ENCODE assay signal across 8 mouse cellular contexts in the genomic region with DNA sequence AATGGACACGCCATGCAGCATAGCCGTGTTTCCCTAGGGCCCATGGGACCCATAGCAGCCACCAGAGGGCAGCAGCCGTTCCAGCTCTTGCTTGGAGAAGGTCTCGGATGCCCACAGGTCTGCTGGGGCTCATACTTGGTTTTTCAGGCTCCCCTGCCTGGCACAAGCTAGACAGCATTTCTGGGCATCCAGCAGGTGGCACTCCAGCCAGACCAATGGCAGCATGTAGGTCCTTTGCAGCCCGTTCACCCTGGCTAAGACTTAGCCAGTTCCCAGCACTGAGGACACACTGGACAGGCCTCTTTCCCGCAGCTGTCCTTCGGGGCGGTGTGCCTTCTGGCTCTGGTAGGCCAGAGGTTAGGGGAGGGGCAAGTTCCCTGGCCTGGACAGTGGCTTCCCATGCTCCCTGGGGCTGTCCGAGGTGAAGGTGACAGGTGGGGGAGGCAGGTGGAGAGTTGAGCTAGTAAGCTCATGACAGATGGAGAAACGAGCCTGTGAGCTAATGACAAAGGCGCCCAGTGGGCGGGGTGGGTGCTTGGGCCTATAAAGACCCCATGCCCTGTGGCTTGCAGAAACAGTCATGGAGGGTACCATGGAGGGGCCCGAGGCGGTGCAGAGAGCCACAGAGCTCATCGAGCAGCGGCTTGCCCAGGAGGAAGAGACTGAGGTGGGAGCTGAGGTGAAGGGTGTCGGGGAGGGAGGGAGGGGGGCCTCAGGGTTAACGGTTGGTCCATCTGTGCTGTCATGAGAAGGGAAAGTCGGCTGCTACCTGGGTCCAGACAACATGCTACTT. TPM values are rescaled to one million over a fixed set of nuclear protein-coding genes. Genes with fewer than 3 reads are reported as not detected.
DNase-seq lines count a peak whose midpoint lies in the region; ATAC-seq and TF ChIP-seq lines count a peak whose summit lies in the region.

A gene (plus strand): TSS at position 545 of the 793 bp plus-strand sequence.

- no peak within 1 kb of the TSS for H3K9ac ChIP-seq in heart, embryonic 16.5 days (ENCODE audit: low read length)
- H3K9ac ChIP-seq in liver, embryonic 13.5 days: no peak within 1 kb of the TSS
- no peak within 1 kb of the TSS for H3K9ac ChIP-seq in neural tube, embryonic 11.5 days (ENCODE audit: low read length)
- H3K9ac ChIP-seq in stomach, embryonic 16.5 days (ENCODE audit: low read length): no peak within 1 kb of the TSS

- no peaks in the 10 kb centered on the region for H3K27me3 ChIP-seq in heart, embryonic 16.5 days (ENCODE audit: control insufficient read depth, insufficient read depth, low read length)
- peaks cover 14% of the 10 kb centered on the region; the same call in 1 of the 2 replicates for H3K27me3 ChIP-seq in liver, embryonic 13.5 days
- H3K27me3 ChIP-seq in neural tube, embryonic 11.5 days (ENCODE audit: control insufficient read depth, insufficient read depth, low read length): no peaks in the 10 kb centered on the region
- no peaks in the 10 kb centered on the region for H3K27me3 ChIP-seq in stomach, embryonic 16.5 days (ENCODE audit: control insufficient read depth, insufficient read depth, low read length)

- peaks cover 3% of the 10 kb centered on the region; the same call in 1 of the 2 replicates for H3K36me3 ChIP-seq in heart, embryonic 16.5 days (ENCODE audit: control insufficient read depth, insufficient read depth)
- H3K36me3 ChIP-seq in liver, embryonic 13.5 days: no peaks in the 10 kb centered on the region
- H3K36me3 ChIP-seq in neural tube, embryonic 11.5 days (ENCODE audit: control insufficient read depth, insufficient read depth, low read length): no peaks in the 10 kb centered on the region; the same call in 1 of the 2 replicates
- 0 out of 2 replicates have a peak, but pooled peaks cover 7% of the 10 kb centered on the region for H3K36me3 ChIP-seq in stomach, embryonic 16.5 days (ENCODE audit: control insufficient read depth, insufficient read depth, low read length)

- no peak for TF ChIP-seq POLR2A in brain, embryonic 14.5 days (IDR thresholded peaks at IDR 0.05; ENCODE audit: borderline replicate concordance, extremely low read depth, insufficient read depth, insufficient read length, poor library complexity, severe bottlenecking)

- H3K4me1 ChIP-seq in heart, embryonic 16.5 days (ENCODE audit: control insufficient read depth, insufficient read depth, low read length): peaks cover 12% of the 10 kb centered on the region
- peaks cover 5% of the 10 kb centered on the region; the same call in 1 of the 2 replicates for H3K4me1 ChIP-seq in liver, embryonic 13.5 days (replicated peaks)
- H3K4me1 ChIP-seq in neural tube, embryonic 11.5 days (ENCODE audit: control insufficient read depth, insufficient read depth, low read length): no peaks in the 10 kb centered on the region; the same call in 1 of the 2 replicates
- peaks cover 16% of the 10 kb centered on the region; the same call in 1 of the 2 replicates for H3K4me1 ChIP-seq in stomach, embryonic 16.5 days (ENCODE audit: control insufficient read depth, insufficient read depth, low read length)

- no peak within 1 kb of the TSS for H3K27ac ChIP-seq in heart, embryonic 16.5 days (ENCODE audit: low read length)
- H3K27ac ChIP-seq in liver, embryonic 13.5 days: no peak within 1 kb of the TSS
- no peak within 1 kb of the TSS for H3K27ac ChIP-seq in neural tube, embryonic 11.5 days (ENCODE audit: low read depth, low read length)
- H3K27ac ChIP-seq in stomach, embryonic 16.5 days (ENCODE audit: low read length): no peak within 1 kb of the TSS

- ATAC-seq in erythroid progenitor cell, adult 5-6 weeks (replicated peaks; ENCODE audit: low FRiP score, poor library complexity, severe bottlenecking): peak; percentile 70
- ATAC-seq in heart, embryonic 16.5 days (replicated peaks; ENCODE audit: extremely low read depth, insufficient read depth, low FRiP score): peak; percentile 57
- ATAC-seq in liver, embryonic 13.5 days (ENCODE audit: low read depth): peak; percentile 47
- ATAC-seq in neural tube, embryonic 11.5 days (ENCODE audit: insufficient read depth, low FRiP score, low TSS enrichment): peak; percentile 35
- ATAC-seq in stomach, embryonic 16.5 days (ENCODE audit: insufficient read depth, low FRiP score): peak; percentile 85

- 62% methylated on average over 19 of the region's 19 CpGs for WGBS in heart, embryonic 16.5 days
- 65% methylated on average over 19 of the region's 19 CpGs for WGBS in liver, embryonic 13.5 days (ENCODE audit: insufficient replicate concordance)
- WGBS in neural tube, embryonic 11.5 days: 66% methylated on average over 19 of the region's 19 CpGs
- WGBS in stomach, embryonic 16.5 days: 64% methylated on average over 19 of the region's 19 CpGs

- H3K9me3 ChIP-seq in heart, embryonic 16.5 days (replicated peaks; ENCODE audit: control insufficient read depth, low read length): no peaks in the 10 kb centered on the region
- H3K9me3 ChIP-seq in liver, embryonic 13.5 days (replicated peaks): no peaks in the 10 kb centered on the region
- H3K9me3 ChIP-seq in neural tube, embryonic 11.5 days (ENCODE audit: control insufficient read depth, low read length): no peaks in the 10 kb centered on the region
- H3K9me3 ChIP-seq in stomach, embryonic 16.5 days (replicated peaks; ENCODE audit: control insufficient read depth, low read length): no peaks in the 10 kb centered on the region

- TF ChIP-seq CTCF in brain, embryonic 14.5 days (IDR thresholded peaks at IDR 0.05; ENCODE audit: borderline replicate concordance, extremely low read depth, insufficient read depth, insufficient read length): peak; percentile 81

- no peak within 1 kb of the TSS for H3K4me3 ChIP-seq in heart, embryonic 16.5 days (ENCODE audit: low read length)
- no peak within 1 kb of the TSS for H3K4me3 ChIP-seq in liver, embryonic 13.5 days (replicated peaks)
- H3K4me3 ChIP-seq in neural tube, embryonic 11.5 days (ENCODE audit: low read depth, low read length): no peak within 1 kb of the TSS
- no peak within 1 kb of the TSS for H3K4me3 ChIP-seq in stomach, embryonic 16.5 days (replicated peaks; ENCODE audit: low read length)

- DNase-seq in CD4-positive helper T cell, adult 2 months (ENCODE audit: low read depth, low spot score): peak; percentile 79
- peak; percentile 93 for DNase-seq in brain, embryonic 14.5 days (ENCODE audit: low read depth)
- DNase-seq in kidney, postnatal 25 days: peak; percentile 93 to 96
- DNase-seq in liver, embryonic 13.5 days: peak; percentile 35
- DNase-seq in neural tube, embryonic 11.5 days (ENCODE audit: low spot score): peak; percentile 84

- no peak within 1 kb of the TSS for H3K4me2 ChIP-seq in heart, embryonic 16.5 days (ENCODE audit: low read depth, low read length)
- H3K4me2 ChIP-seq in liver, embryonic 13.5 days: no peak within 1 kb of the TSS
- H3K4me2 ChIP-seq in neural tube, embryonic 11.5 days (ENCODE audit: low read depth): no peak within 1 kb of the TSS
- no peak within 1 kb of the TSS for H3K4me2 ChIP-seq in stomach, embryonic 16.5 days (ENCODE audit: low read depth, low read length)

RNA-seq across cellular contexts. Expression of the gene that starts here (rescaled TPM):
- 0.34 and 0.38 TPM in 2 replicates for polyA plus RNA-seq in brain, embryonic 14.5 days (2012; rRNA removed)
- total RNA-seq in erythroid progenitor cell, adult 5-6 weeks (2015; ENCODE audit: low replicate concordance): not detected in 2 replicates
- not detected in 2 replicates for total RNA-seq in erythroid progenitor cell, adult 5-6 weeks (2017; ENCODE audit: low replicate concordance)
- not detected in 2 replicates for polyA plus RNA-seq in heart, embryonic 16.5 days (2015; fragmentation: Nextera tagmentation; extraction: Ambion mirVana)
- 0.15 and 0.16 TPM in 2 replicates for polyA plus RNA-seq in liver, embryonic 13.5 days (2015; fragmentation: Nextera tagmentation; extraction: Ambion mirVana)
- polyA plus RNA-seq in neural tube, embryonic 11.5 days (2014; fragmentation: Nextera tagmentation; extraction: Ambion mirVana): 0.45 and 0.48 TPM in 2 replicates
- 0.84 TPM in 1 of 2 replicates, not detected in the other for polyA plus RNA-seq in stomach, embryonic 16.5 days (2015; fragmentation: Nextera tagmentation; extraction: Ambion mirVana)

Comparison
In these comparisons a context has a peak if more than half of its experiments do, and no peak if none do; other contexts are left out.
1. Peak in DNase-seq in brain, embryonic 14.5 days; RNA of the gene not detected or under 1 TPM.
2. Peak in ATAC-seq in erythroid progenitor cell, adult 5-6 weeks; RNA of the gene not detected or under 1 TPM.
3. Peak in ATAC-seq in heart, embryonic 16.5 days; RNA of the gene not detected or under 1 TPM.
4. Peak in DNase-seq and ATAC-seq in liver, embryonic 13.5 days; RNA of the gene not detected or under 1 TPM.
5. Peak in DNase-seq and ATAC-seq in neural tube, embryonic 11.5 days; RNA of the gene not detected or under 1 TPM.
6. Peak in ATAC-seq in stomach, embryonic 16.5 days; RNA of the gene not detected or under 1 TPM.
7. DNase-seq: peak in every context shown above with its lines; median percentile 94 in kidney, postnatal 25 days; 93 in brain, embryonic 14.5 days; 84 in neural tube, embryonic 11.5 days; 79 in CD4-positive helper T cell, adult 2 months; 35 in liver, embryonic 13.5 days.
8. ATAC-seq: peak in every context shown above with its lines; median percentile 85 in stomach, embryonic 16.5 days; 70 in erythroid progenitor cell, adult 5-6 weeks; 57 in heart, embryonic 16.5 days; 47 in liver, embryonic 13.5 days; 35 in neural tube, embryonic 11.5 days.